Mouse (Mus musculus) ES-E14 (cell line): ENCODE measurements around the gene Nkain2.

Source experiments
- CHD2 ChIP-seq: IDR thresholded peaks from 2 replicates; pipeline ENCODE4 v1.6.1; 2014; ENCODE audit warnings: mild to moderate bottlenecking, low read depth, low read length, inconsistent platforms
- ZC3H11A ChIP-seq: IDR thresholded peaks from 2 replicates; pipeline ENCODE4 v1.6.1; 2012; ENCODE audit warnings: low read depth, mild to moderate bottlenecking, inconsistent platforms, low read length, borderline replicate concordance

- TF ChIP-seq ZC3H11A (no peak), CHD2 (no peak)
Measured at GRCm38 (mm10) chr10:32594998-32595397, 295.3 kb downstream of the Nkain2 start.
